Mouse (Mus musculus): ENCODE results near the gene Ghsr. TPM values are rescaled to one million over a fixed set of nuclear protein-coding genes. Genes with fewer than 3 reads are reported as not detected.
"Not testable (repeated sequence)": the region's sequence is repeated elsewhere in the genome, so short reads cannot be mapped to it uniquely, and the experiment has no call there.

The Ghsr gene
- total RNA-seq, 1 experiment from 2014 or later, result not detected

GRCm38 (mm10) chr3:27400996-27401395 lies 29.8 kb downstream of the Ghsr start:
- ATAC-seq (ENCODE audit: extremely low read depth, insufficient number of reproducible peaks, low FRiP score, poor library complexity, severe bottlenecking), result not testable (repeated sequence)

- ATAC-seq (ENCODE audit: extremely low read depth, insufficient number of reproducible peaks, low FRiP score, poor library complexity, severe bottlenecking), result no peak
Observed at GRCm38 (mm10) chr3:27406440-27406839, 35.3 kb downstream of the Ghsr start.

GRCm38 (mm10) chr3:27408564-27408963 lies 37.4 kb downstream of the Ghsr start:
- ATAC-seq (ENCODE audit: extremely low read depth, insufficient number of reproducible peaks, low FRiP score, poor library complexity, severe bottlenecking), result no peak

GRCm38 (mm10) chr3:27411286-27411685 lies 40.1 kb downstream of the Ghsr start:
- no peak for ATAC-seq (ENCODE audit: extremely low read depth, insufficient number of reproducible peaks, low FRiP score, poor library complexity, severe bottlenecking)

GRCm38 (mm10) chr3:27413566-27413965 lies 42.4 kb downstream of the Ghsr start:
- no peak for ATAC-seq (ENCODE audit: extremely low read depth, insufficient number of reproducible peaks, low FRiP score, poor library complexity, severe bottlenecking)

GRCm38 (mm10) chr3:27416786-27417185 lies 45.6 kb downstream of the Ghsr start:
- no peak for ATAC-seq (ENCODE audit: extremely low read depth, insufficient number of reproducible peaks, low FRiP score, poor library complexity, severe bottlenecking)

GRCm38 (mm10) chr3:27418602-27419001 lies 47.5 kb downstream of the Ghsr start:
- ATAC-seq (ENCODE audit: extremely low read depth, insufficient number of reproducible peaks, low FRiP score, poor library complexity, severe bottlenecking), result no peak

GRCm38 (mm10) chr3:27421980-27422379 lies 50.8 kb downstream of the Ghsr start:
- no peak for ATAC-seq (ENCODE audit: extremely low read depth, insufficient number of reproducible peaks, low FRiP score, poor library complexity, severe bottlenecking)

GRCm38 (mm10) chr3:27422521-27422920 lies 51.4 kb downstream of the Ghsr start:
- ATAC-seq (ENCODE audit: extremely low read depth, insufficient number of reproducible peaks, low FRiP score, poor library complexity, severe bottlenecking), result no peak

GRCm38 (mm10) chr3:27424049-27424667 lies 53.0 kb downstream of the Ghsr start:
- no peak for ATAC-seq (ENCODE audit: extremely low read depth, insufficient number of reproducible peaks, low FRiP score, poor library complexity, severe bottlenecking)

- ATAC-seq (ENCODE audit: extremely low read depth, insufficient number of reproducible peaks, low FRiP score, poor library complexity, severe bottlenecking), result no peak
Observed at GRCm38 (mm10) chr3:27427406-27427805, 56.3 kb downstream of the Ghsr start.

Other genes with a start within 250 kb of the Ghsr start
- 5.8 and 6.9 TPM in 2 replicates for gene Ect2, start 217.5 kb upstream of the Ghsr start, total RNA-seq (2017)
- gene Nceh1, start 188.4 kb upstream of the Ghsr start, total RNA-seq (2017), result 11.0 and 13.2 TPM in 2 replicates
- 2.4 and 2.5 TPM in 2 replicates for gene Tnfsf10, start 54.3 kb upstream of the Ghsr start, total RNA-seq (2017)

Measured in neutrophil, adult 5-6 weeks (primary cell).